Comparison of ENCODE assay signal across 31 mouse cellular contexts in the genomic region with DNA sequence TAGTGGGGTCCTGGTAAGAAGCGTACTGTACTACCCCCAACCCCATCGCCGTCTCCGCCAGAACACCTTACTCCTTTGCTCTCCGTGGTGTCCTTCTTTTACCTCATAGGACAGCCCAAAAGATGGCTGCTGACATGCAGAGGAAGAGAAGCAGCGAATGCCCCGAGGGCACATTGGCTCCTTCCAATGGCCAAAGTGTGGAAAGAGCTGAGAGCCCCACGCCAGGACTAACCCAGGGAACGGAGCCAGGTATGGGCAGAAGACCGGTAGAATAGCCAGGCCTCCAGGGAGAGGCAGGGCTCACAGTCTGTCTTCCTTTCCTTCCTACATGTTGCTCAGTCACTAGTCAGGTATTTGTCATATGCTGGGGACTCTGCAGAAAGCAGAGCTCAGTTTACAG. TPM values are rescaled to one million over a fixed set of nuclear protein-coding genes. Genes with fewer than 3 reads are reported as not detected.
"Had no signal": no experiment of that assay in that cellular context is flagged by ENCODE, and none has a peak within 500 bp of the region (broad histone marks: within the 10 kb centered on the region; RNA-seq: fewer than 3 reads in every experiment).

No protein-coding gene starts in this region.

- H3K27me3 ChIP-seq: megakaryocyte, embryonic 14.5 days had no signal

- H3K4me3 ChIP-seq: left cerebral cortex, adult 2 months; liver, embryonic 15.5 days; lung, embryonic 15.5 days; megakaryocyte, embryonic 14.5 days; midbrain, embryonic 10.5 days; midbrain, embryonic 13.5 days; myocyte; neural tube, embryonic 13.5 days; stomach, embryonic 15.5 days had no signal

- H3K27ac ChIP-seq: kidney, postnatal 0 days; left cerebral cortex, adult 2 months; liver, embryonic 15.5 days; lung, embryonic 15.5 days; midbrain, embryonic 10.5 days; midbrain, embryonic 13.5 days; neural tube, embryonic 13.5 days; stomach, embryonic 15.5 days had no signal

- H3K9ac ChIP-seq: liver, embryonic 15.5 days; lung, embryonic 15.5 days; midbrain, embryonic 13.5 days; neural tube, embryonic 13.5 days; stomach, embryonic 15.5 days had no signal

- ATAC-seq: midbrain, embryonic 13.5 days; midbrain, embryonic 16.5 days had no signal

- DNase-seq: kidney, postnatal 36 days; layer of hippocampus, postnatal 36 days; lung, adult 18-20 months; lung, postnatal 10 days; lung, postnatal 36 days; retina, postnatal 1 day; right cerebral cortex, postnatal 25 days; spleen, adult 18-20 months; thymus, postnatal 25 days had no signal

- H3K4me2 ChIP-seq: liver, embryonic 11.5 days; liver, embryonic 15.5 days; lung, embryonic 15.5 days; midbrain, embryonic 13.5 days; neural tube, embryonic 13.5 days; stomach, embryonic 15.5 days had no signal

- H3K9me3 ChIP-seq: liver, embryonic 15.5 days; lung, embryonic 15.5 days; megakaryocyte, embryonic 14.5 days; midbrain, embryonic 10.5 days; midbrain, embryonic 13.5 days; neural tube, embryonic 13.5 days; stomach, embryonic 15.5 days had no signal

- H3K36me3 ChIP-seq: lung, embryonic 15.5 days had no signal

- H3K4me1 ChIP-seq: lung, embryonic 15.5 days had no signal

RNA-seq across cellular contexts. Expression of a gene that starts 29.7 kb away (rescaled TPM):
- total RNA-seq: layer of hippocampus, adult 8-10 months; layer of hippocampus, postnatal 10 days; layer of hippocampus, postnatal 36 days; left cerebral cortex, adult 2 months; left cerebral cortex, postnatal 10 days; left cerebral cortex, postnatal 36 days; neutrophil, adult 5-6 weeks had no signal
- polyA plus RNA-seq: kidney, embryonic 14.5 days; kidney, postnatal 0 days; limb, embryonic 11.5 days; limb, embryonic 14.5 days; liver, embryonic 11.5 days; liver, embryonic 15.5 days; lung, embryonic 15.5 days; midbrain, embryonic 10.5 days; midbrain, embryonic 13.5 days; midbrain, embryonic 16.5 days; myocyte; neural tube, embryonic 13.5 days; stomach, embryonic 15.5 days; thymus, postnatal 0 days had no signal

RNA-seq across cellular contexts. Expression of a gene that starts 36.9 kb away (rescaled TPM):
- total RNA-seq: monocyte, adult 5-6 weeks; neutrophil, adult 5-6 weeks had no signal
